Mouse (Mus musculus) megakaryocyte, adult 5-6 weeks (primary cell): ENCODE data around the gene Nrsn2. TPM values are rescaled to one million over a fixed set of nuclear protein-coding genes. Genes with fewer than 3 reads are reported as not detected.
"Not testable (repeated sequence)": the region's sequence is repeated elsewhere in the genome, so short reads cannot be mapped to it uniquely, and the experiment has no call there.

Source experiments
- ATAC-seq: 2 replicates; pipeline ENCODE4 v1.8.0; 2016; ENCODE audit warnings: mild to moderate bottlenecking, inconsistent platforms; ENCODE audit not compliant: poor library complexity, severe bottlenecking
- total RNA-seq, 2 experiments: library from RNA; stranded (forward) in 1 of 2; stranded (reverse) in 1 of 2; fragments of 153-499, 151-499 nt in 1 of 2; fragments of 221-1000, 200-1000 nt in 1 of 2; gene quantifications; 2 replicates each; pipeline versions ENCODE4 v1.2.3 to v1.2.4; 2015 to 2017

Nrsn2 gene
- total RNA-seq, 2 experiments from 2014 or later: not detected

GRCm38 (mm10) chr2:152393225-152394017 lies 17.0 kb upstream of the Nrsn2 start:
- ATAC-seq: no peak

GRCm38 (mm10) chr2:152392786-152393185 lies 16.3 kb upstream of the Nrsn2 start:
- 0 out of 2 replicates have a peak, but pooled peaks have one; percentile 27 for ATAC-seq

GRCm38 (mm10) chr2:152384191-152384590 lies 7.8 kb upstream of the Nrsn2 start:
- no peak for ATAC-seq

GRCm38 (mm10) chr2:152375652-152376344 lies 640 bp downstream of the Nrsn2 start:
- ATAC-seq: no peak

- ATAC-seq: no peak
Observed at GRCm38 (mm10) chr2:152373547-152373946, 2.9 kb downstream of the Nrsn2 start.

GRCm38 (mm10) chr2:152372661-152373060 lies 3.8 kb downstream of the Nrsn2 start:
- no peak for ATAC-seq

GRCm38 (mm10) chr2:152372104-152372503 lies 4.3 kb downstream of the Nrsn2 start:
- ATAC-seq: peak; percentile 58

GRCm38 (mm10) chr2:152368532-152369140 lies 7.8 kb downstream of the Nrsn2 start:
- peak; percentile 75 for ATAC-seq

GRCm38 (mm10) chr2:152367917-152368316 lies 8.5 kb downstream of the Nrsn2 start:
- ATAC-seq: no peak

- ATAC-seq: peak; percentile 83
Observed at GRCm38 (mm10) chr2:152363245-152364147, 12.9 kb downstream of the Nrsn2 start.

- ATAC-seq: no peak
Observed at GRCm38 (mm10) chr2:152361193-152361592, 15.2 kb downstream of the Nrsn2 start.

- peak; percentile 65 for ATAC-seq
Observed at GRCm38 (mm10) chr2:152360271-152360775, 16.1 kb downstream of the Nrsn2 start.

- ATAC-seq: no peak
Observed at GRCm38 (mm10) chr2:152359616-152360015, 16.8 kb downstream of the Nrsn2 start.

GRCm38 (mm10) chr2:152358977-152359376 lies 17.5 kb downstream of the Nrsn2 start:
- not testable (repeated sequence) for ATAC-seq

- no peak for ATAC-seq
Observed at GRCm38 (mm10) chr2:152357254-152357653, 19.2 kb downstream of the Nrsn2 start.

GRCm38 (mm10) chr2:152349842-152350540 lies 26.4 kb downstream of the Nrsn2 start:
- ATAC-seq: no peak

- ATAC-seq: no peak
Observed at GRCm38 (mm10) chr2:152349205-152349604, 27.2 kb downstream of the Nrsn2 start.

GRCm38 (mm10) chr2:152347722-152348121 lies 28.7 kb downstream of the Nrsn2 start:
- no peak for ATAC-seq

GRCm38 (mm10) chr2:152346776-152347465 lies 29.5 kb downstream of the Nrsn2 start:
- ATAC-seq: no peak
